9 mouse cellular contexts compared by ENCODE assay signal in genomic region chr5:17816170-17816569, GRCm38 (mm10).
DNase-seq lines count a peak whose midpoint lies in the region; ATAC-seq and TF ChIP-seq lines count a peak whose summit lies in the region.
"Had no signal": no experiment of that assay in that cellular context is flagged by ENCODE, and none has a peak within 500 bp of the region (broad histone marks: within the 10 kb centered on the region; RNA-seq: fewer than 3 reads in every experiment).

No protein-coding gene starts in this region.

- peak; percentile 9 to 35 for DNase-seq in cerebellum, postnatal 14 days
- DNase-seq in cerebellum, adult 8-10 months = no peak
- DNase-seq in limb, embryonic 14.5 days (ENCODE audit: low spot score) = peak; percentile 32
- DNase-seq in limb, embryonic 10.5 days (ENCODE audit: low spot score) = no peak
- DNase-seq in brain, embryonic 14.5 days (ENCODE audit: low read depth) = peak; percentile 69
- DNase-seq in urinary bladder, adult 2 months (ENCODE audit: low spot score) = no peak
- no peak for DNase-seq in kidney, adult 8-10 months

- no peak overlapping the region for H3K27ac ChIP-seq in limb, embryonic 14.5 days (replicated peaks; ENCODE audit: low read depth, low read length)
- H3K27ac ChIP-seq in limb, embryonic 10.5 days = no peak overlapping the region
- H3K27ac ChIP-seq: heart, embryonic 13.5 days had no signal

- H3K4me1 ChIP-seq in limb, embryonic 14.5 days (ENCODE audit: control insufficient read depth, insufficient read depth, low read length) = no peaks in the 10 kb centered on the region
- H3K4me1 ChIP-seq in limb, embryonic 10.5 days = 0 out of 2 replicates have a peak, but pooled peaks cover 2% of the 10 kb centered on the region
- H3K4me1 ChIP-seq: heart, embryonic 13.5 days had no signal

- WGBS in limb, embryonic 14.5 days = 6% methylated on average over 2 of the region's 2 CpGs
- 11% methylated on average over 2 of the region's 2 CpGs for WGBS in limb, embryonic 10.5 days

- H3K4me3 ChIP-seq in limb, embryonic 14.5 days (replicated peaks; ENCODE audit: low read length) = no peak overlapping the region
- H3K4me3 ChIP-seq in limb, embryonic 10.5 days = no peak overlapping the region
- H3K4me3 ChIP-seq: heart, embryonic 13.5 days had no signal

- no peak overlapping the region for H3K4me2 ChIP-seq in limb, embryonic 14.5 days (replicated peaks; ENCODE audit: low read depth, low read length, severe bottlenecking)
- H3K4me2 ChIP-seq: heart, embryonic 13.5 days had no signal

- H3K27me3 ChIP-seq in limb, embryonic 14.5 days (ENCODE audit: control insufficient read depth, insufficient read depth, low read length) = no peaks in the 10 kb centered on the region
- no peaks in the 10 kb centered on the region for H3K27me3 ChIP-seq in limb, embryonic 10.5 days (ENCODE audit: low read depth, poor library complexity, severe bottlenecking)
- H3K27me3 ChIP-seq: heart, embryonic 13.5 days had no signal

- H3K36me3 ChIP-seq in limb, embryonic 14.5 days (ENCODE audit: control insufficient read depth, insufficient read depth, low read length) = no peaks in the 10 kb centered on the region
- no peaks in the 10 kb centered on the region for H3K36me3 ChIP-seq in limb, embryonic 10.5 days

- no peak overlapping the region for H3K9ac ChIP-seq in limb, embryonic 14.5 days (ENCODE audit: low read depth, low read length, severe bottlenecking)
- H3K9ac ChIP-seq: heart, embryonic 13.5 days had no signal

- no peaks in the 10 kb centered on the region for H3K9me3 ChIP-seq in limb, embryonic 14.5 days (ENCODE audit: control insufficient read depth, low read length)
- no peaks in the 10 kb centered on the region for H3K9me3 ChIP-seq in limb, embryonic 10.5 days (replicated peaks)
- H3K9me3 ChIP-seq: heart, embryonic 13.5 days had no signal

- ATAC-seq in limb, embryonic 14.5 days (ENCODE audit: low FRiP score, low read depth) = no peak
- peak; percentile 94 for ATAC-seq in megakaryocyte progenitor cell, adult 5-6 weeks (replicated peaks; ENCODE audit: poor library complexity)

- no peak for TF ChIP-seq CTCF in brain, embryonic 14.5 days (IDR thresholded peaks at IDR 0.05; ENCODE audit: borderline replicate concordance, extremely low read depth, insufficient read depth, insufficient read length)

- no peak for TF ChIP-seq POLR2A in limb, embryonic 14.5 days (IDR thresholded peaks at IDR 0.05; ENCODE audit: borderline replicate concordance, extremely low read depth, insufficient read depth, insufficient read length)
- TF ChIP-seq POLR2A in brain, embryonic 14.5 days (IDR thresholded peaks at IDR 0.05; ENCODE audit: borderline replicate concordance, extremely low read depth, insufficient read depth, insufficient read length, poor library complexity, severe bottlenecking) = no peak

Comparison
In these comparisons a context has a peak if more than half of its experiments do, and no peak if none do; other contexts are left out.
1. DNase-seq: peak in cerebellum, postnatal 14 days (2 of 2), limb, embryonic 14.5 days (single experiment) and brain, embryonic 14.5 days (single experiment); none in cerebellum, adult 8-10 months (single experiment), limb, embryonic 10.5 days (single experiment), urinary bladder, adult 2 months (single experiment) and kidney, adult 8-10 months (0 of 2).